In the genomic region with DNA sequence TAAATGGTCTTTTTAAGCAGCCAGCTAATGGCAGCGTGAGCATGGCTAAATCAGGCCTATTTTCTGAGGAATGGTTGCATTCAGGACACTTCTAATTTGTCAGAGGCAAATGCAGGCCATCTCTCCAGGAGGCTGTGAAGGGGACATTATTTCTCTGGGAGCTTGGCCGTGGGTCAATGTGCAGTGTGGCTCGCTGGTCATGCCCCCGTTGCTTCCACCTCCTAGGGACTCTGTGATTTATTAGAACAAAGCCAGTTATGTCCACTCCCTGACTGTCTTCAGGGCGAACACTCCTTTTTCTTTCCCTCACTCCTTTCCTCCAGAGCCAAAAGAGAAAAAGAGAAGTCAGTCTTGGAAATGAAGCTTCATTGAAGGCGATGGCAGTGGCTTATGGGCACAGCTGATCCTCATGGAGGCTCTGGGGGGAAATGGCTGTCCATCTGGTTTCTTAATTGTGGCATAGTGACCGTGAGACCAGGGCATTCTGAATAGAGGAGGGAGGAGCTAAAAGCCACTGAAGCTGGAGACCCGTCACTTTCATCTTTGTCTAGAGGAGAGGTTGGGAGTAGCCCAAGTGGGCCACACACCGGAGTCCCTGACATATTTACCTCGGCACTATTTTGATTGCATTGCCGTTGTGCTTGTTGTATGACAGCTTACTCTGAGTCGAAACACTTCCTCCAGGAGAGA, we compare ENCODE assay signal across 16 mouse cellular contexts.
DNase-seq lines count a peak whose midpoint lies in the region; ATAC-seq lines count a peak whose summit lies in the region.
"Had no signal": no experiment of that assay in that cellular context is flagged by ENCODE, and none has a peak within 500 bp of the region (broad histone marks: within the 10 kb centered on the region; RNA-seq: fewer than 3 reads in every experiment).

No protein-coding gene starts in this region.

- H3K4me2 ChIP-seq in hindbrain, embryonic 11.5 days (replicated peaks; ENCODE audit: low read depth, low read length), result no peak overlapping the region
- H3K4me2 ChIP-seq in hindbrain, embryonic 12.5 days (replicated peaks), result no peak overlapping the region
- H3K4me2 ChIP-seq: heart, embryonic 12.5 days; liver, embryonic 12.5 days had no signal

- H3K4me3 ChIP-seq in hindbrain, embryonic 11.5 days (ENCODE audit: low read depth, low read length), result no peak overlapping the region
- no peak overlapping the region for H3K4me3 ChIP-seq in hindbrain, embryonic 12.5 days
- H3K4me3 ChIP-seq: heart, embryonic 12.5 days; liver, embryonic 12.5 days had no signal

- no peak for DNase-seq in hindbrain, embryonic 11.5 days (ENCODE audit: low spot score)
- DNase-seq in Muller cell, postnatal 12 days (ENCODE audit: inconsistent ontology term), result peak; percentile 43
- DNase-seq in embryo, embryonic 10.5 days (ENCODE audit: low spot score), result peak; percentile 62
- peak; percentile 41 for DNase-seq in hindlimb bud, embryonic 11.5 days (ENCODE audit: extremely low spot score, low read depth, low spot score)
- no peak for DNase-seq in frontal cortex, postnatal 10 days (ENCODE audit: low spot score in 2 of 2)
- DNase-seq in spleen, adult 12 weeks (ENCODE audit: low spot score), result no peak
- DNase-seq in layer of hippocampus, adult 9-10 months (ENCODE audit: low spot score), result no peak
- DNase-seq: cerebellum, adult 18-20 months; gastrocnemius, postnatal 36 days; heart, postnatal 4 days; right cerebral cortex, postnatal 14 days; thymus, postnatal 4 days had no signal

- no peaks in the 10 kb centered on the region for H3K4me1 ChIP-seq in hindbrain, embryonic 11.5 days (replicated peaks; ENCODE audit: control insufficient read depth, insufficient read depth, low read length)
- peaks cover 11% of the 10 kb centered on the region for H3K4me1 ChIP-seq in hindbrain, embryonic 12.5 days

- 0 out of 2 replicates have a peak overlapping the region, but pooled peaks have one; percentile 24 for H3K27ac ChIP-seq in hindbrain, embryonic 11.5 days (ENCODE audit: low read depth, low read length)
- no peak overlapping the region for H3K27ac ChIP-seq in hindbrain, embryonic 12.5 days
- H3K27ac ChIP-seq: kidney, postnatal 0 days; liver, embryonic 12.5 days had no signal

- no peak overlapping the region for H3K9ac ChIP-seq in hindbrain, embryonic 11.5 days (ENCODE audit: low read depth, low read length)
- no peak overlapping the region for H3K9ac ChIP-seq in hindbrain, embryonic 12.5 days
- H3K9ac ChIP-seq: heart, embryonic 12.5 days; liver, embryonic 12.5 days had no signal

- 27% methylated on average over 12 of the region's 12 CpGs for WGBS in hindbrain, embryonic 11.5 days
- 24% methylated on average over 12 of the region's 12 CpGs for WGBS in hindbrain, embryonic 12.5 days

- no peaks in the 10 kb centered on the region for H3K27me3 ChIP-seq in hindbrain, embryonic 11.5 days (ENCODE audit: control insufficient read depth, insufficient read depth, low read length)
- H3K27me3 ChIP-seq in hindbrain, embryonic 12.5 days, result no peaks in the 10 kb centered on the region
- H3K27me3 ChIP-seq: heart, embryonic 12.5 days; liver, embryonic 12.5 days had no signal

- no peak; the same call in 1 of the 2 replicates for ATAC-seq in hindbrain, embryonic 11.5 days (ENCODE audit: low FRiP score)
- no peak for ATAC-seq in hindbrain, embryonic 12.5 days (ENCODE audit: low FRiP score)
- ATAC-seq: liver, embryonic 12.5 days had no signal

- H3K9me3 ChIP-seq in hindbrain, embryonic 11.5 days (ENCODE audit: control insufficient read depth, low read length), result no peaks in the 10 kb centered on the region
- H3K9me3 ChIP-seq in hindbrain, embryonic 12.5 days (replicated peaks), result no peaks in the 10 kb centered on the region
- H3K9me3 ChIP-seq: heart, embryonic 12.5 days; liver, embryonic 12.5 days had no signal

- no peaks in the 10 kb centered on the region for H3K36me3 ChIP-seq in hindbrain, embryonic 11.5 days (ENCODE audit: control insufficient read depth, insufficient read depth, low read length)
- H3K36me3 ChIP-seq in hindbrain, embryonic 12.5 days, result no peaks in the 10 kb centered on the region
- H3K36me3 ChIP-seq: heart, embryonic 12.5 days; liver, embryonic 12.5 days had no signal

Comparison
In these comparisons a context has a peak if more than half of its experiments do, and no peak if none do; other contexts are left out.
1. DNase-seq: peak in Muller cell, postnatal 12 days (single experiment), embryo, embryonic 10.5 days (single experiment) and hindlimb bud, embryonic 11.5 days (single experiment); none in hindbrain, embryonic 11.5 days (single experiment), frontal cortex, postnatal 10 days (0 of 2), spleen, adult 12 weeks (single experiment) and layer of hippocampus, adult 9-10 months (single experiment).